Mouse (Mus musculus): ENCODE measurements around the gene Rnf8.

Gene Rnf8

GRCm38 (mm10) chr17:29628946-29629345, 14.4 kb downstream of the Rnf8 start:
- DNase-seq, result no peak

GRCm38 (mm10) chr17:29629620-29630019, 15.0 kb downstream of the Rnf8 start:
- DNase-seq, result no peak

- no peak for DNase-seq
Measured at GRCm38 (mm10) chr17:29632312-29632711, 17.7 kb downstream of the Rnf8 start.

GRCm38 (mm10) chr17:29635492-29635891, 20.9 kb downstream of the Rnf8 start:
- DNase-seq, result no peak

- peak; percentile 28 for DNase-seq
Measured at GRCm38 (mm10) chr17:29636118-29636517, 21.5 kb downstream of the Rnf8 start.

GRCm38 (mm10) chr17:29637377-29637776, 22.8 kb downstream of the Rnf8 start:
- DNase-seq, result no peak

GRCm38 (mm10) chr17:29637895-29638294, 23.3 kb downstream of the Rnf8 start:
- no peak for DNase-seq

- no peak for DNase-seq
Measured at GRCm38 (mm10) chr17:29640971-29641370, 26.4 kb downstream of the Rnf8 start.

- DNase-seq, result no peak
Measured at GRCm38 (mm10) chr17:29642219-29642618, 27.6 kb downstream of the Rnf8 start.

GRCm38 (mm10) chr17:29658249-29658648, 43.7 kb downstream of the Rnf8 start:
- no peak for DNase-seq

GRCm38 (mm10) chr17:29660076-29660761, 45.6 kb downstream of the Rnf8 start, which contains the start of gene Cmtr1:
Gene Cmtr1 (plus strand): TSS chr17:29660595.
- DNase-seq, result peak; percentile 98

GRCm38 (mm10) chr17:29660762-29661391, 46.3 kb downstream of the Rnf8 start:
- DNase-seq, result no peak

- no peak for DNase-seq
Measured at GRCm38 (mm10) chr17:29662145-29662544, 47.6 kb downstream of the Rnf8 start.

- DNase-seq, result no peak
Measured at GRCm38 (mm10) chr17:29668051-29668986, 53.7 kb downstream of the Rnf8 start.

- no peak for DNase-seq
Measured at GRCm38 (mm10) chr17:29669030-29669429, 54.4 kb downstream of the Rnf8 start.

- DNase-seq, result no peak
Measured at GRCm38 (mm10) chr17:29669936-29670335, 55.3 kb downstream of the Rnf8 start.

GRCm38 (mm10) chr17:29671021-29671420, 56.4 kb downstream of the Rnf8 start:
- no peak for DNase-seq

- no peak for DNase-seq
Measured at GRCm38 (mm10) chr17:29673325-29673724, 58.7 kb downstream of the Rnf8 start.

GRCm38 (mm10) chr17:29678526-29678925, 63.9 kb downstream of the Rnf8 start:
- DNase-seq, result no peak

- DNase-seq, result no peak
Measured at GRCm38 (mm10) chr17:29679038-29679767, 64.6 kb downstream of the Rnf8 start.

GRCm38 (mm10) chr17:29680174-29680573, 65.6 kb downstream of the Rnf8 start:
- no peak for DNase-seq

- no peak for DNase-seq
Measured at GRCm38 (mm10) chr17:29680921-29681320, 66.3 kb downstream of the Rnf8 start.

GRCm38 (mm10) chr17:29681669-29682068, 67.1 kb downstream of the Rnf8 start:
- DNase-seq, result no peak
